Mouse (Mus musculus) intestine, postnatal 0 days (tissue): ENCODE results near the gene Gm47289. TPM values are rescaled to one million over a fixed set of nuclear protein-coding genes. Genes with fewer than 3 reads are reported as not detected.

Source experiments
- ATAC-seq: fragments of 200-750 bp; cut with Nextera tagmentation; 2 replicates; pipeline ENCODE4 v1.8.0; 2017; ENCODE audit warnings: mild to moderate bottlenecking, moderate TSS enrichment, moderate library complexity
- H3K27ac ChIP-seq: fragments of 300-500 bp; sonication (generic); 2 replicates; pipeline ENCODE4 v1.5.1; 2014; ENCODE audit warnings: mild to moderate bottlenecking, low read depth, low read length, moderate library complexity
- H3K27me3 ChIP-seq: fragments of 300-500 bp; sonication (generic); replicated peaks from 2 replicates; pipeline ENCODE4 v1.6.1; 2014; ENCODE audit warnings: low read length, mixed read lengths; ENCODE audit not compliant: control insufficient read depth, insufficient read depth
- H3K36me3 ChIP-seq: fragments of 300-500 bp; sonication (generic); 2 replicates; pipeline ENCODE4 v1.6.1; 2014; ENCODE audit warnings: mild to moderate bottlenecking, moderate library complexity; ENCODE audit not compliant: control insufficient read depth, insufficient read depth
- H3K4me1 ChIP-seq: fragments of 300-500 bp; sonication (generic); replicated peaks from 2 replicates; pipeline ENCODE4 v1.6.1; 2014; ENCODE audit warnings: antibody characterized with exemption, low read length, mixed read lengths; ENCODE audit not compliant: control insufficient read depth, insufficient read depth
- H3K4me2 ChIP-seq: fragments of 300-500 bp; sonication (generic); replicated peaks from 2 replicates; pipeline ENCODE4 v1.6.1; 2014; ENCODE audit warnings: low read depth, mild to moderate bottlenecking, moderate library complexity
- H3K4me3 ChIP-seq: fragments of 300-500 bp; sonication (generic); 2 replicates; pipeline ENCODE4 v1.5.1; 2014; ENCODE audit warnings: low read depth, low read length
- H3K9ac ChIP-seq: fragments of 300-500 bp; sonication (generic); 2 replicates; pipeline ENCODE4 v1.6.1; 2014; ENCODE audit warnings: mild to moderate bottlenecking, low read depth, low read length
- H3K9me3 ChIP-seq: fragments of 300-500 bp; sonication (generic); 2 replicates; pipeline ENCODE4 v1.6.1; 2016; ENCODE audit warnings: mixed run types; ENCODE audit not compliant: control insufficient read depth
- CTCF ChIP-seq: sonication (generic); IDR thresholded peaks from 2 replicates; pipeline ENCODE4 v1.5.1; 2016; ENCODE audit warnings: low read depth, mild to moderate bottlenecking, control low read depth, antibody characterized with exemption, moderate library complexity
- WGBS: fragments of 180-500 bp; shearing (Covaris S2); extraction: QIAGEN DNeasy Blood & Tissue Kit; methylation state at CpG from one replicate; pipeline ENCODE4 v1.1.7; 2014; 5-methylcytosine and 5-hydroxymethylcytosine counted together
- polyA plus RNA-seq: library from polyadenylated mRNA; unstranded; fragments of >200 nt; fragmentation: Nextera tagmentation; extraction: Ambion mirVana; gene quantifications from 2 replicates; pipeline ENCODE4 v1.2.1, GENCODE M21; 2015

Gene Gm47289
- polyA plus RNA-seq, 1 experiment from 2014 or later = not detected

GRCm38 (mm10) chr9:119144696-119145095 lies 14.3 kb upstream of the Gm47289 start:
- Histone ChIP-seq H3K4me2 (no peak overlapping the region), H3K27me3 (no peaks in the 10 kb centered on the region), H3K4me3 (no peak overlapping the region), H3K27ac (no peak overlapping the region), H3K4me1 (no peaks in the 10 kb centered on the region), H3K36me3 (no peaks in the 10 kb centered on the region), H3K9me3 (no peaks in the 10 kb centered on the region), H3K9ac (no peak overlapping the region)
- WGBS = 80% methylated on average over 8 of the region's 8 CpGs
- no peak for ATAC-seq
- TF ChIP-seq CTCF = no peak

DNA sequence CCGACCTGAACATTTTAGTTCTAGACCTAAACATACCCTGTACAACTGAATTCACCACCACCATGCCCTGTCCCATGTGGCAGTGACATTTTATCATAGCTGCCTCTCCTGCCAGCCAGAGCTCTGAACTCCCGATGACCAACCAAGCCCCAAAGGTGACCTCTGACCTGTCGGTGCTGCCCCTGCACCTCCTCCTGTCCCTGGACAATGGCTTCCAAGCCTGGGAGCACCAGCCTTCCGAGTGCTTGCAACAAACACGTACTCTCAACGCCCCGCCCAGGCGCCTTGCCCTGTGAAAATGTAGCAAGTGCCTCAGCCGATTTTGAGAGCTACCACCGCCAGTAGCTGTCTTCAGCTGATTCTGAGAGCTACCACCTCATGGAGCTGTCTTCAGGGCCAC lies 13.8 kb upstream of the Gm47289 start:
- no peaks in the 10 kb centered on the region for H3K36me3 ChIP-seq
- no peak overlapping the region for H3K4me3 ChIP-seq
- H3K9ac ChIP-seq = no peak overlapping the region
- 43% methylated on average over 10 of the region's 10 CpGs for WGBS
- H3K4me2 ChIP-seq = no peak overlapping the region
- H3K27me3 ChIP-seq = no peaks in the 10 kb centered on the region
- no peak overlapping the region for H3K27ac ChIP-seq
- no peak for TF ChIP-seq CTCF
- H3K4me1 ChIP-seq = no peaks in the 10 kb centered on the region
- ATAC-seq = no peak
- H3K9me3 ChIP-seq = no peaks in the 10 kb centered on the region

DNA sequence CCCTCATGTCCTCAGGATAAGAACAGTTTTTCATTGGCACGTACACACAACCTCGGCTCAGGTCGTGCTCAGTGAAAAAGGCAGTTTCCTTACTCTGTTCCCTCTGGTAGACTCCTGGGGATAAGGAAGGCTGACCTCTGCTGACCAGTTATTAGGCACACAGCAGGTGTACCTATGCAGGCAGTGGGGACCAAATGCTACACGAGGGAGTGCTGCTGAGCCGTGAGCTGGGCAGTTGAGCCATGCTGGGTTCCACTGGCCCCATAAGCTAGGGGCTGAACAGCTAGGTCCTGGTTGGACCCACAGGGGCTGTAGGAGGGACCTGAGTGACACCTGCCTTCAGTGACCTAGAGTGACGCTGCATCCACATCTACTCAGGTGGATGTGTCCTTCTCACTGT lies 13.3 kb upstream of the Gm47289 start:
- no peak for ATAC-seq
- TF ChIP-seq CTCF = no peak
- Histone ChIP-seq H3K4me2 (no peak overlapping the region), H3K36me3 (no peaks in the 10 kb centered on the region), H3K4me3 (no peak overlapping the region), H3K9me3 (no peaks in the 10 kb centered on the region), H3K9ac (no peak overlapping the region), H3K4me1 (no peaks in the 10 kb centered on the region), H3K27me3 (no peaks in the 10 kb centered on the region), H3K27ac (no peak overlapping the region)
- 57% methylated on average over 6 of the region's 6 CpGs for WGBS

GRCm38 (mm10) chr9:119146098-119146770 lies 12.7 kb upstream of the Gm47289 start:
- no peaks in the 10 kb centered on the region for H3K27me3 ChIP-seq
- 65% methylated on average over 13 of the region's 13 CpGs for WGBS

GRCm38 (mm10) chr9:119149601-119150000 lies 9.4 kb upstream of the Gm47289 start:
- Histone ChIP-seq H3K36me3 (no peaks in the 10 kb centered on the region; the same call in 1 of the 2 replicates), H3K9me3 (no peaks in the 10 kb centered on the region), H3K27me3 (no peaks in the 10 kb centered on the region), H3K27ac (no peak overlapping the region), H3K4me1 (no peaks in the 10 kb centered on the region), H3K9ac (no peak overlapping the region), H3K4me3 (no peak overlapping the region), H3K4me2 (no peak overlapping the region)
- no peak for TF ChIP-seq CTCF
- ATAC-seq = no peak
- WGBS = 17% methylated on average over 5 of the region's 5 CpGs

More at GRCm38 (mm10) chr9:119146098-119146770, 12.7 kb upstream of the Gm47289 start:
- no peak overlapping the region for H3K9ac ChIP-seq
- no peaks in the 10 kb centered on the region for H3K4me1 ChIP-seq
- H3K4me2 ChIP-seq = no peak overlapping the region
- no peaks in the 10 kb centered on the region for H3K9me3 ChIP-seq
- no peak overlapping the region for H3K27ac ChIP-seq
- ATAC-seq = no peak
- no peak for TF ChIP-seq CTCF
- no peaks in the 10 kb centered on the region for H3K36me3 ChIP-seq
- H3K4me3 ChIP-seq = no peak overlapping the region

- no peak overlapping the region for H3K27ac ChIP-seq
- WGBS = 67% methylated on average over 2 of the region's 2 CpGs
- ATAC-seq = no peak
Observed at GRCm38 (mm10) chr9:119151751-119152150, 7.2 kb upstream of the Gm47289 start.

More at GRCm38 (mm10) chr9:119151751-119152150, 7.2 kb upstream of the Gm47289 start:
- Histone ChIP-seq H3K4me1 (no peaks in the 10 kb centered on the region), H3K9me3 (no peaks in the 10 kb centered on the region), H3K36me3 (no peaks in the 10 kb centered on the region; the same call in 1 of the 2 replicates), H3K4me3 (no peak overlapping the region), H3K4me2 (no peak overlapping the region), H3K27me3 (no peaks in the 10 kb centered on the region), H3K9ac (no peak overlapping the region)
- no peak for TF ChIP-seq CTCF
